Mouse (Mus musculus): Measurements from ENCODE around the gene Dlg1. TPM values are rescaled to one million over a fixed set of nuclear protein-coding genes. Genes with fewer than 3 reads are reported as not detected.

Gene Dlg1
- polyA plus RNA-seq, 1 experiment = 12.9 TPM

DNA sequence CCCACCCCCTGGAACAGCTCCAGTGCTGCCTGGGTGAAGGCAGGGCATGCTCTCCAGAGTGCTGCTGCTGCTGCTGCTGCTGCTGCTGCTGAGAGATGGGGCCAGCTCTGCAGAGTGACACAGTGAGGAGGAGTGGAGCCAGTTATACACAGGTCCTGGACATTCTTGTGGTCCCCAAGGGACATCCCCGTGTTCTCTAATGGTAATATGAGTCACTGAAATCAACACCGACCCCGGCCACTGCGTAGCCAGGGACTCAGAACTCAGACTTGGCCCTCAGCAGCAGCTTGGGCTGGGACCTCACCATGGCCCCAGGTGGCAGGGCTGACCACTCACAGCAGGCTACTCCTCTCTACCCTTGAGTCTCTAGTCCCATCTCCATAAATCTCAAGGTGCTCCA is 21.5 kb upstream of the Dlg1 start:
- no peak for TF ChIP-seq POLR2A (IDR thresholded peaks at IDR 0.05; ENCODE audit: control insufficient read depth, low read depth, low read length)
- no peak for TF ChIP-seq CTCF (IDR thresholded peaks at IDR 0.05; ENCODE audit: control insufficient read depth, insufficient read depth, insufficient replicate concordance, low read depth, low read length)
- Histone ChIP-seq H3K27ac (ENCODE audit: control insufficient read depth, insufficient read depth, low read depth, low read length) (no peak overlapping the region), H3K36me3 (ENCODE audit: control insufficient read depth, insufficient read depth, low read length) (no peaks in the 10 kb centered on the region), H3K4me1 (ENCODE audit: control insufficient read depth, insufficient read depth, low read length) (peaks cover 6% of the 10 kb centered on the region; the same call in 1 of the 2 replicates), H3K27me3 (ENCODE audit: control insufficient read depth, insufficient read depth, low read length) (no peaks in the 10 kb centered on the region), H3K4me3 (ENCODE audit: control insufficient read depth, low read depth, low read length) (peak overlapping the region; percentile 35)

DNA sequence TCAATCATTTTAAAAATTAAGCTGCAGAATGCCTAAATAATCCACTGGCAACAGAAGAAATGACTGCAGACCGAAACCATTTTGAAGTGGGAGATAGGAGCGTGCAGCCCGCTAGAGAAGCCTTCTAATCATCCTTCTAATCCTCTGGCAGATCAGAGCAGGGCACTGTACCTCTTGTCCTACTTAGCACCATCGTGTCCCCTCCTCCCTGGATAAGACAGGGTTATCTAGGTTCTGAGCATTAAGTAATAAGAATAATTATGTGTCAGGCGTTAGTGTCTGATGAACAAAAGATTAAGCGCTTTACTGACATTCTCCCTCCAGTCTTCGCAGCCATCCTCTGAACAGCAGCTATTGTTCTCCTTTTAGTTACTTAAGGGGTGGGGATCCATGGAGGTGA is 16.0 kb upstream of the Dlg1 start:
- H3K4me3 ChIP-seq (ENCODE audit: control insufficient read depth, low read depth, low read length) = no peak overlapping the region
- TF ChIP-seq CTCF (IDR thresholded peaks at IDR 0.05; ENCODE audit: control insufficient read depth, insufficient read depth, insufficient replicate concordance, low read depth, low read length) (no peak), POLR2A (IDR thresholded peaks at IDR 0.05; ENCODE audit: control insufficient read depth, low read depth, low read length) (no peak)
- no peak overlapping the region for H3K27ac ChIP-seq (ENCODE audit: control insufficient read depth, insufficient read depth, low read depth, low read length)
- H3K4me1 ChIP-seq (ENCODE audit: control insufficient read depth, insufficient read depth, low read length) = peaks cover 7% of the 10 kb centered on the region
- no peaks in the 10 kb centered on the region for H3K36me3 ChIP-seq (ENCODE audit: control insufficient read depth, insufficient read depth, low read length)
- no peaks in the 10 kb centered on the region for H3K27me3 ChIP-seq (ENCODE audit: control insufficient read depth, insufficient read depth, low read length)

DNA sequence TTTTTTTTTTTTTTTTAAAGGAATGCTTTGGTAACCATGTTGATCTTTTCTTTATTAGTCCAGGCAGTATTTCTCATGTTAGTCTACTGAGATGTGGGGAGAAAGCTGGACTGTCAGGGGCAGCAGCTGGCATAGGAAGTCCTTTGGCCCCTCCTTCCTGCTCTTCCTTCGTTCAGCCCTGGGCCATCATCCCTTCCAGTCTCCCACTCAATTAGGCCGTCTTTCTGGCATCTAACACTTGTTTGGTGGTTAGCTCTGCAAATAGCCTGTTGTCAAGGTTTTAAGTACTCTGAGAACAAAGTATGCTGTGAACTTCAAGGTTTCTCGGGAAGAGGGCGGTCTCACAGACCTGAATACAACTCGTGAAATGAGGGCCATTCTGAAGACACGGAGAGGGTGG is 12.5 kb upstream of the Dlg1 start:
- no peak for TF ChIP-seq POLR2A (IDR thresholded peaks at IDR 0.05; ENCODE audit: control insufficient read depth, low read depth, low read length)
- TF ChIP-seq CTCF (IDR thresholded peaks at IDR 0.05; ENCODE audit: control insufficient read depth, insufficient read depth, insufficient replicate concordance, low read depth, low read length) = no peak
- no peaks in the 10 kb centered on the region for H3K27me3 ChIP-seq (ENCODE audit: control insufficient read depth, insufficient read depth, low read length)
- H3K4me3 ChIP-seq (ENCODE audit: control insufficient read depth, low read depth, low read length) = no peak overlapping the region
- H3K36me3 ChIP-seq (ENCODE audit: control insufficient read depth, insufficient read depth, low read length) = no peaks in the 10 kb centered on the region
- H3K4me1 ChIP-seq (ENCODE audit: control insufficient read depth, insufficient read depth, low read length) = peaks cover 7% of the 10 kb centered on the region
- peak overlapping the region; percentile 15 for H3K27ac ChIP-seq (ENCODE audit: control insufficient read depth, insufficient read depth, low read depth, low read length)

DNA sequence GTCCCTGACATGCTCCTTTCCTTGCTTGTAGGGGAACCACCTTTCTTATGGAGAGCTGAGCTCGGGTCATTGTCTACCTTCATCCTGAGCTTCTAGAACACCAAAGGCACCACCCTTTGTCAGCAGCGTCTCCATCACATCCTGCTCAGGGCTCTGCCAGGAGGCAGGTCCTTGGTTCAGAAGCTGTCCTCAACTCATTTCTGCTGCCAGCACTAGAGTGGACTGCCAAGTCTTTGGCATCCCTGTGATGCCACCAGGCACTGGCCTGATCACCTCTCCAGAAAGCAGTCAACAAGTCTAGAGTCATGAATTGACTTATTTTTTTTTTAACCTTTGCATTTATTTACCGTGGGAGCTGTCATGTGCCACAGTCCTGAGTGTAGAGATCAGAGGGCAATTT is 11.7 kb upstream of the Dlg1 start:
- TF ChIP-seq CTCF (IDR thresholded peaks at IDR 0.05; ENCODE audit: control insufficient read depth, insufficient read depth, insufficient replicate concordance, low read depth, low read length) = no peak
- TF ChIP-seq POLR2A (IDR thresholded peaks at IDR 0.05; ENCODE audit: control insufficient read depth, low read depth, low read length) = no peak
- H3K27ac ChIP-seq (ENCODE audit: control insufficient read depth, insufficient read depth, low read depth, low read length) = peak overlapping the region; percentile 37
- H3K27me3 ChIP-seq (ENCODE audit: control insufficient read depth, insufficient read depth, low read length) = no peaks in the 10 kb centered on the region
- H3K36me3 ChIP-seq (ENCODE audit: control insufficient read depth, insufficient read depth, low read length) = no peaks in the 10 kb centered on the region
- H3K4me3 ChIP-seq (ENCODE audit: control insufficient read depth, low read depth, low read length) = no peak overlapping the region
- peaks cover 7% of the 10 kb centered on the region for H3K4me1 ChIP-seq (ENCODE audit: control insufficient read depth, insufficient read depth, low read length)

DNA sequence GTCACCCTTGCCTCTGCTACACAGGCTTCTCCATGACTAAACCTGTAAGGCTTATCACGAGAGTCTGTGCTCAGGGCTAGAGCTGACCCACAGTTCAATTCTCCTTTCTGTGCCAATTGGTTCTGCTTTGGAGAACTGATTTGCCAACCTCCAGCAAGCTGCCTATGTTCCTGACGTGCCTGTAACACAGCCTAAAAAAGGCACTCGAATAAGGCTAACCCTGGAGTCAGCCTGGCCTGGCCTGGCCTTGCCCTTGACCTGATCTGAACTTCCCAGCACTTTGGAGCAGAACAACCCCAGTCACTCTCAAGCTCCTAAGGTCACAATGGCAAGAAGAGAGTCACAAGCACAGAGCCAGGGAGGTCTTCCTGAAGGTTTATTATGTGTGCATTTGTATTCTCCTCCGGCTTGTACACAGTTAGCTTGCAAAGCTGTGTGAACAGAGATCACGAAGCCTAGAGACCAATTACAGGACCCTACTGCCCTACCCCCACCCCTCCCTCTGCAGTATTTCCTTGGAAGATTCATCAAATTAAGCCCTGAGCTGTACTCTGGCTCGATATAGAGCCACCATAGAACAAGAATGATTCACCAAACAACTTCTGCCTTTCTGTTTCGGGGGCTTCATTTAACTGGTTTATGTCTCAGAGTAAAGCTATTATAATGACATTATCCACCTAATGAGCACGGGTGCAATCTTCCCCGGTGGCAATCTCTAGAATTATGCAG is 11.0 kb upstream of the Dlg1 start:
- Histone ChIP-seq H3K27me3 (ENCODE audit: control insufficient read depth, insufficient read depth, low read length) (no peaks in the 10 kb centered on the region), H3K36me3 (ENCODE audit: control insufficient read depth, insufficient read depth, low read length) (no peaks in the 10 kb centered on the region), H3K27ac (ENCODE audit: control insufficient read depth, insufficient read depth, low read depth, low read length) (peak overlapping the region; percentile 37; the same call in 1 of the 2 replicates), H3K4me1 (ENCODE audit: control insufficient read depth, insufficient read depth, low read length) (peaks cover 7% of the 10 kb centered on the region), H3K4me3 (ENCODE audit: control insufficient read depth, low read depth, low read length) (no peak overlapping the region)
- TF ChIP-seq POLR2A (IDR thresholded peaks at IDR 0.05; ENCODE audit: control insufficient read depth, low read depth, low read length) (no peak), CTCF (IDR thresholded peaks at IDR 0.05; ENCODE audit: control insufficient read depth, insufficient read depth, insufficient replicate concordance, low read depth, low read length) (no peak)

DNA sequence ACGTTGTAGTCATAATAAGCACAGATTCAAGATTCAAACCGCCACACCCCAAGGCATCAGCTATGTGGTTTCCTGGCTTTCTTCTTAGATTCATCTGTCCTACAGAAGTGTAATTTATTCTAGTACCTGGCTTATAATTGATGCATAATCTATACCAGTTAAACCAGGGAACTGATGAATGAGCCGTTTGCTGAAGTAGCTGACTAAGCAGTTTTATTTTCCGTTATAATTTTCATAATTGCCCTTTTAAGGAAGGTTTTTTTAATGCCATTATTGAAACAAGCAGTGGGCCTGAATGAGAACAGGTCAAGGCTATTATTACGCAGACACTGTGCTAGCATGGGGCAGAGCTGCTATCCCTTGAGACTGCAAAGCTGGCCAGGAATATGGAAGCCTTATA is 9.6 kb upstream of the Dlg1 start:
- Histone ChIP-seq H3K27ac (ENCODE audit: control insufficient read depth, insufficient read depth, low read depth, low read length) (0 out of 2 replicates have a peak overlapping the region, but pooled peaks have one; percentile 15), H3K36me3 (ENCODE audit: control insufficient read depth, insufficient read depth, low read length) (no peaks in the 10 kb centered on the region), H3K27me3 (ENCODE audit: control insufficient read depth, insufficient read depth, low read length) (no peaks in the 10 kb centered on the region)

DNA sequence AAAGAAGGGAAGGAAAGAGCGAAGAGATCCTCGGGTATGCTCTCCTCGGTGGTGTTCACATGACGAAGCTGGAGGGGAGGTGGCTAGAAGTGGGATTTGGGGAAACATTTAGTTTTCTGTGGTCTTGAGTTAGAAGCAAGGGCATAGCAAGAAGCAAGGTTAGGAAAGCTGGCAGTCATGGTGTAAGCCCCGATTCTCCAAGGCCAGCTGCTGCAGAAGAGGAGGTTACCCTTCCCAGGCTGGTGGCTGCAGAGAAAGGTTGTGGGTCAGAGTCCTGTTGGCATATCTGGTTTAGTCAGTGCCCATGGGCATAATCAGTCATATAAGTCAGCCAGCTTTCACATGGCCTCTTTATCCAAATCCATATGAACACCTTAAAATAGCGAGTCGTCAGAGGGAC is 9.2 kb upstream of the Dlg1 start:
- H3K4me1 ChIP-seq (ENCODE audit: control insufficient read depth, insufficient read depth, low read length) = peaks cover 7% of the 10 kb centered on the region
- H3K27ac ChIP-seq (ENCODE audit: control insufficient read depth, insufficient read depth, low read depth, low read length) = 0 out of 2 replicates have a peak overlapping the region, but pooled peaks have one; percentile 15
- H3K36me3 ChIP-seq (ENCODE audit: control insufficient read depth, insufficient read depth, low read length) = no peaks in the 10 kb centered on the region
- TF ChIP-seq CTCF (IDR thresholded peaks at IDR 0.05; ENCODE audit: control insufficient read depth, insufficient read depth, insufficient replicate concordance, low read depth, low read length) (no peak), POLR2A (IDR thresholded peaks at IDR 0.05; ENCODE audit: control insufficient read depth, low read depth, low read length) (no peak)
- H3K27me3 ChIP-seq (ENCODE audit: control insufficient read depth, insufficient read depth, low read length) = no peaks in the 10 kb centered on the region
- no peak overlapping the region for H3K4me3 ChIP-seq (ENCODE audit: control insufficient read depth, low read depth, low read length)

More for the DNA sequence above, 9.6 kb upstream of the Dlg1 start:
- Histone ChIP-seq H3K4me1 (ENCODE audit: control insufficient read depth, insufficient read depth, low read length) (peaks cover 7% of the 10 kb centered on the region), H3K4me3 (ENCODE audit: control insufficient read depth, low read depth, low read length) (no peak overlapping the region)
- TF ChIP-seq POLR2A (IDR thresholded peaks at IDR 0.05; ENCODE audit: control insufficient read depth, low read depth, low read length) = no peak
- TF ChIP-seq CTCF (IDR thresholded peaks at IDR 0.05; ENCODE audit: control insufficient read depth, insufficient read depth, insufficient replicate concordance, low read depth, low read length) = no peak
